Mouse (Mus musculus) heart, embryonic 12.5 days (tissue): Measurements from ENCODE around the gene Gdf7. TPM values are rescaled to one million over a fixed set of nuclear protein-coding genes. Genes with fewer than 3 reads are reported as not detected.

Source experiments
- ATAC-seq: fragments of 200-750 bp; cut with Nextera tagmentation; 2 replicates; pipeline ENCODE4 v1.8.0; 2017; ENCODE audit warnings: moderate TSS enrichment, moderate library complexity; ENCODE audit not compliant: insufficient number of reproducible peaks, low FRiP score
- H3K27ac ChIP-seq: fragments of 300-500 bp; sonication (generic); 2 replicates; pipeline ENCODE4 v1.5.1; 2016; ENCODE audit warnings: mild to moderate bottlenecking, moderate library complexity; ENCODE audit not compliant: poor library complexity, severe bottlenecking
- H3K27me3 ChIP-seq: fragments of 300-500 bp; sonication (generic); replicated peaks from 2 replicates; pipeline ENCODE4 v1.6.1; 2016; ENCODE audit warnings: mild to moderate bottlenecking, moderate library complexity
- H3K36me3 ChIP-seq: fragments of 300-500 bp; sonication (generic); 2 replicates; pipeline ENCODE4 v1.6.1; 2016; ENCODE audit warnings: mild to moderate bottlenecking, moderate library complexity
- H3K4me1 ChIP-seq: fragments of 300-500 bp; sonication (generic); replicated peaks from 2 replicates; pipeline ENCODE4 v1.6.1; 2016; ENCODE audit warnings: mild to moderate bottlenecking
- H3K4me2 ChIP-seq: fragments of 300-500 bp; sonication (generic); 2 replicates; pipeline ENCODE4 v1.6.1; 2016; ENCODE audit warnings: mild to moderate bottlenecking, moderate library complexity
- H3K4me3 ChIP-seq: fragments of 300-500 bp; sonication (generic); 2 replicates; pipeline ENCODE4 v1.5.1; 2016; ENCODE audit warnings: mild to moderate bottlenecking
- H3K9ac ChIP-seq: fragments of 300-500 bp; sonication (generic); 2 replicates; pipeline ENCODE4 v1.6.1; 2016; ENCODE audit warnings: mild to moderate bottlenecking, moderate library complexity
- H3K9me3 ChIP-seq: fragments of 300-500 bp; sonication (generic); replicated peaks from 2 replicates; pipeline ENCODE4 v1.6.1; 2016; ENCODE audit warnings: mild to moderate bottlenecking, moderate library complexity
- WGBS: fragments of 180-500 bp; shearing (Covaris S2); methylation state at CpG from one replicate; pipeline ENCODE4 v1.1.7; 2016; 5-methylcytosine and 5-hydroxymethylcytosine counted together
- polyA plus RNA-seq: library from polyadenylated mRNA; unstranded; fragments of >200 nt; fragmentation: Nextera tagmentation; extraction: Ambion mirVana; gene quantifications from 2 replicates; pipeline ENCODE4 v1.2.1, GENCODE M21; 2016

Gdf7 gene
- polyA plus RNA-seq, 1 experiment from 2014 or later = 0.24 TPM

DNA sequence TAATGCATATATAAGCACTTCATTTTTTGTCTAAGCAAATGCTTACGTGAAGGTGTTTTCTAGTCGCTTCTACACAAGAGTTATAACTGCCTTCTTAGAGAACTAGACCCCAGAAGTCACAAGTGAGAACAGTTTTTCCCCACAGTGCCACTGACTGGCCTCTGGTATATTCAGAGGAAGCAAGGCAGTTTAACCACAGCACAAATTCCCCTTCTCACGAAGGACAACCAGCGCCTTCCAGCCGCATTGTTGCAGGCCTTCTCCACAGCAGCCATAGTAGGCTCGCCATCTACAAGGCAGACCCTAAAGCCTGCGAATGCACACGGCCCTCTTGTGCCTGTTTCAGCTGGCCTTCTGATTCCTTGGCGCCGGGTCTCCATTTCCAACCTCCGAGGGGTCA is 32.1 kb downstream of the Gdf7 start:
- 90% methylated on average over 11 of the region's 11 CpGs for WGBS

DNA sequence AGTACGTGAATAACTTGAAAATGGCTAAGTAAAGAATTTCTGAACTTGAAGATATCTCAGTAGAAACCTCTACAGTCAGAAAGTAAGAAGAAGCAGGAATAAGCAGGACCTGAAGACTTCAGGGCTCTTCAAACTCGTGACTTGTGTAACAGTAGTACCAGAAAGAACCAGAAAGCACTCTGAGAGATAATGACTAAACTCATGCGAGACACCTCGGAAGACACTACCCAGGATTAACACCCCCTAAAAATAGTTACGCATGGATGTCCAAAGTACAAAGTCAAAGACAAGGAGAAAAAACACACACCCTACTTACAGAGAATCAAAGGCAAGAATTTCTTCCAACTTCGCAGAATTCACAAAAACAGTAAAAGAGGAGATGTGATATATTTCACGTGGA is 35.4 kb downstream of the Gdf7 start:
- Histone ChIP-seq H3K4me1 (peaks cover 20% of the 10 kb centered on the region), H3K4me2 (no peak overlapping the region), H3K27ac (no peak overlapping the region), H3K9ac (no peak overlapping the region), H3K36me3 (peaks cover 6% of the 10 kb centered on the region), H3K27me3 (no peaks in the 10 kb centered on the region), H3K4me3 (no peak overlapping the region), H3K9me3 (no peaks in the 10 kb centered on the region)
- WGBS = 62% methylated on average over 7 of the region's 7 CpGs
- no peak for ATAC-seq

More for the DNA sequence above, 32.1 kb downstream of the Gdf7 start:
- Histone ChIP-seq H3K4me3 (no peak overlapping the region), H3K4me2 (no peak overlapping the region), H3K27ac (no peak overlapping the region), H3K36me3 (peaks cover 6% of the 10 kb centered on the region), H3K27me3 (no peaks in the 10 kb centered on the region), H3K4me1 (peaks cover 23% of the 10 kb centered on the region), H3K9me3 (no peaks in the 10 kb centered on the region), H3K9ac (no peak overlapping the region)
- no peak for ATAC-seq

DNA sequence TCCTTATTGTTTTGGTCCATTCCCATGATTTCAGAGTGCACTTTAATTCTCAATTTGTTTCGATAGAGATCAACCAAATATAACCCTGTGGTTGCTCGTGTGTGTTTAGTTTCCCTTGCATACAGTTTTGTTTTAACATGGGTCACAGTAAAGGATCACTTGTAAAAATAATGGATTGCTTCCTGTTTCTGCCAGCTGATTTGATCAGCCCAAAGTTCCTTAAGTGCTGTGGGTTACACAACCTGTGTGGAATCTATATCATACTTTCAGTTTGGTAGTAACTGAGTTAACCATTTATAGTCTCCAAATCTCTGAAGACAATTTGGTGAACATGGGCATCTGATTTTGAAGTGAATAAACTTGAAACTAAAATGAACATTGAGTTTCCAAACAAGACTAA is 41.5 kb downstream of the Gdf7 start:
- Histone ChIP-seq H3K9me3 (peaks cover 3% of the 10 kb centered on the region; the same call in 1 of the 2 replicates), H3K27ac (no peak overlapping the region), H3K27me3 (no peaks in the 10 kb centered on the region), H3K4me1 (peaks cover 12% of the 10 kb centered on the region), H3K9ac (no peak overlapping the region), H3K4me3 (no peak overlapping the region), H3K4me2 (no peak overlapping the region), H3K36me3 (peaks cover 7% of the 10 kb centered on the region; the same call in 1 of the 2 replicates)
- 69% methylated on average over 2 of the region's 2 CpGs for WGBS
- no peak for ATAC-seq

Other genes starting within 250 kb of the Gdf7 start
- 56.0 and 64.5 TPM in 2 replicates for gene Ldah, start 93.8 kb downstream of the Gdf7 start, polyA plus RNA-seq
- gene Hs1bp3, start 11.5 kb upstream of the Gdf7 start, polyA plus RNA-seq = 16.5 and 18.3 TPM in 2 replicates
- 52.9 and 55.1 TPM in 2 replicates for gene Rhob, start 198.1 kb upstream of the Gdf7 start, polyA plus RNA-seq